Mouse (Mus musculus) lung, postnatal 14 days (tissue): ENCODE measurements at regions not wholly inside any gene's neighbourhood (a gene's known extent, or its start where the extent isn't known, plus 50 kb on each side); places are given as distances from the start of the nearest gene placed in this dataset.

Experiments used
- DNase-seq: peaks from one replicate; pipeline ENCODE4 v3.0.0; 2021

DNA sequence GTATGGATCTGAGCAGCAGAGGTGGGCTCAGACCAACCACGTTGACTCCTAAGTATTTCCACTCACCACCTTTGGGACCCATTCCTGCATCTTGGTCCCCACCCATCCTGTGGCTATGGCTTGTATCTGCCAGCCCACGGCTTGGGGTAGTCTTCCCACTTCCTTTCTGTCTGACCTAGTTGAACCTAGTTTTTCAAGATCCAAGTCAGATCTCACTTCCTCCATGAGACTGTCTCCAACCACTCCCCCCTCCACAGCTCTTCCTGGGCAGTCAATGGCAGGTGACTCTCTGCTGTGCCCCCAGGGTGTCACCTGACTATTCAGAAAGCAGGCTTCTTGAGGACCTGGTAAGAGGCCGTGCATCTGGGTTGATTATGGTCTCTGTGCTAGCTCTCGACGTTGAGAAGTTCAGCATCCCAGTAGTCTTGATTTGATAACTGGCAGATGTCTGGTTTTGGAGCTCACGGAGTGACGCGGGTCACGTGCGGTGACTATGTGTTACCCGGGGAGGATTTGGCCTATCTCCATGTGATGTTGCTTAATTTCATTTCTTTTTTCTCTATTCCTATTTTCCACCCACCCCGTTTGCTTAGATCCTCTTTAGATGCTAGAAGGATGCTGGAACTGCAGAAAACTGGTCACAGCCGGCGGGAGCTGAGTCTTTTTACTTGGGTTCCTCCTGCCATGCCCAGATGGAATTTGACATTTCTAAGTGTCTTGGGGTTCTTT lies 147.5 kb upstream of the Mrps10 start:
- no peak for DNase-seq

- DNase-seq: no peak
Measured at GRCm38 (mm10) chr17:47219846-47220245, 148.8 kb upstream of the Mrps10 start.

GRCm38 (mm10) chr17:47216490-47216889 lies 152.2 kb upstream of the Mrps10 start:
- no peak for DNase-seq

DNA sequence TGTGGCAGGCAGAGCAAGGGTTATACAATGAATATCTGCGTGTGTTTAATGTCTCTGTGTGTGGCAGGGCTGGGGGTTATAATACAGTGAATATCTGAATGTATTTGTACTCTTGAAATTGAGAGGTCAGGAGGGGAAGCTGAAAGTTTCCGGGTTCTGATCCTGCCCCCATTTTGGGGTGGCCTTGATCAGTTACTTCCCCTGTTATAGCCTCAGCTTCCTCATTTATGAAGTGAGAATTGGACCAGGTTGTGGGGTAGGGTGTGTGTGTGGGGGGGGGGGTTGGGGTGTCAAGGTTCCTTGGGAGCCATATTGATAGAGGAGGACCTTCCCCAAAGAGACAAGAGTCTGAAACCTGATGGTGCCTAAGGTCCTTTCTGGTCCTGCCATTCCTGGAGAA lies 152.8 kb upstream of the Mrps10 start:
- no peak for DNase-seq

DNA sequence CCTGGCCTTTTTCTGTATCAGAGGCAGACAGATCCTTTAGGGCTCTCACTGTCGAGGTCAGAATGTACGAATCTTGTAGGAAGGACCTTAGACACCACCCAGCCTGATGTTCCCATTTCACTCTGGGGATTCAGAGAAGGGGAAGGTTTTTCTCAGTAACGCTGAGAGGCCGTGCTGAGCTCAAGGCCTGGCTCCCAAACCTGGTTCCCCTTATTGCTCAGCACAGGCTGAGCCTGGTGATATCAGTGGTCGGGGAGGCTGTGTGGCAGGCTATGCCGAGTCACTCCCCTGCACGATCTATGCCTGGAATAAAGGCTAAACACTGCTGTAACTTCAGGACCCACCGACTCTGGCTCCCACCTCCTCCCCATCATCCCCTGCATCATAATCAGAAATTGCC lies 154.6 kb upstream of the Mrps10 start:
- no peak for DNase-seq

- no peak for DNase-seq
Measured at GRCm38 (mm10) chr17:47210441-47211196, 158.1 kb upstream of the Mrps10 start.

- DNase-seq: no peak
Measured at GRCm38 (mm10) chr17:47208886-47209585, 159.7 kb upstream of the Mrps10 start.

- DNase-seq: no peak
Measured at GRCm38 (mm10) chr17:47207471-47207870, 161.2 kb upstream of the Mrps10 start.

GRCm38 (mm10) chr17:47204470-47205162 lies 164.1 kb upstream of the Mrps10 start:
- no peak for DNase-seq

DNA sequence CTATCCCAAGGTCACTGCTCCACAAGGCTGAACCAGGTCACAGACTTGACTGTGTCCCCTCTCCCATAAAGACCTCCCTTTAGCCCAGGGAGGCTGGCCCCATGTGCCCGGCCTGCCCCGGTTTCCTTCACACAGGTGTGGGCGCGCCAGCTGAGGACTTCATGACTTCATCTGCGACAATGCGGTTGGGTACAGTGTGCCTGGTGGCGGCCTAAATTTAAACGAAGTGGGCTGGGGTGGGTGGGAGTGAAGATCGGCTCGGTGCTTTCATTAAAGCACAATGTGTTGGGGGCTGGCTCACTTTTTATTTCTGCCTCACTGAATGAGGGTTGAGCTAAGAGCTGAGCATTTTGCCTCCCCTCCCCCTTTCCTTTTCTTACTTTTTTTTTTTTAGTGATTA lies 169.5 kb upstream of the Mrps10 start:
- no peak for DNase-seq

GRCm38 (mm10) chr17:47197957-47198356 lies 170.7 kb upstream of the Mrps10 start:
- no peak for DNase-seq

GRCm38 (mm10) chr17:47196992-47197391 lies 171.7 kb upstream of the Mrps10 start:
- no peak for DNase-seq

DNA sequence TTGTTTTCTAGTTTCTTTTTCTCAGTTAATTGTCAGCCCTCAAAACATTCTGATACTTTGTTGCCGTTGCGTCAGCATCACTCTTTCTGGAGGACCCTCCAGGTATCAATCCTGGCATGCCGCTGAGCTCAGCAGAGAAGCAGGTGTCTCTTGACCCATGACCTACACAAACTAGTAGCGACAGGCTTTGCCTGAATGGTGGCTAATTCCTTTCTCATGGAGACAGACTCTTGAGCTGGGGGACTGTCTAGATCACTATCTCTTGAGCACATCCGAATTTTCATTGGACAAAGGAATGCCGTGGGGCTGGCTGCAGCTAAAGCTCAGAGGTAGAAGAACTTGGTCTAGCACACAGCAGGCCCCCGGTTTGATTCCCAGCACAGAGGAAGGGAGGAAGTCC lies 172.7 kb upstream of the Mrps10 start:
- DNase-seq: no peak

- DNase-seq: no peak
Measured at GRCm38 (mm10) chr17:47194463-47195012, 174.1 kb upstream of the Mrps10 start.

DNA sequence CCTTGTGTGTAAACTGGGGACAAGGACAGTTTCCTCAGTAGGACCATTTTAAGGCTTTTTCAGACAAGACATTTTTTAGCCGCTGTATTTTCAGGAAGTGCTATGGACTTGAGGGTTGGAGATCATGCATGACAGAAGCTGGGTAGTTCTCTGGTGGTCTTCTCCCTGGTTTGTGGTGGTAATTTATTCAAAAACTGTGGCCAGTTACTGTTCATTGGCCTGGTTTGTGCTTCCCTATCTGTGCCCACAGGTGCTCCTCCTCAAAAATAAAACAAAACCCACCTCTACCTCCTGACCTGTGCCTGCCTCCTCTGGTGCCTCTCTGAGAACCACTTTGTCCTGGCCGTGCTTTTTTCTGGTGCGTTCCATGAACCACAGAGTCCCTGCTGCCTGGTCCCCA lies 177.3 kb upstream of the Mrps10 start:
- no peak for DNase-seq

- no peak for DNase-seq
Measured at GRCm38 (mm10) chr17:47189770-47190169, 178.9 kb upstream of the Mrps10 start.

DNA sequence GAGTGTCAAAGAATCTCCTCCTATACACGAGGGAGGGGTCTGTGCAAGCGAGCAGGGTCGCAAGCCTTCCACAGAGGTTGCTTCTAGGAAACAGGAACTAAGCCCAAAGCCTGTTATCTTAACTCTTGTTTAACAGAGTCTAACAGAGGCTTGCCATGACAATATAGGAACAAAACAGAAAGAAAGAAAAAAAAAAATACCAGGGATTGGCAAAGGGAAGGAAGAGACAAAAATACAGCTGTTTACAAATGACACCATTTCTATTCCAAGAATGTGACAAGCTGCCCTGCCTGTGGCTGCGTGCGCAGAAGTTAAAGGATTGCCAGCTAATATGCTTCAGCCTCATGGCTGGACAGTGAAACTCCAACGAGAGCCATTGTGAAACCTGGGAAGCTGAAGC lies 173.8 kb upstream of the Ubr2 start:
- DNase-seq: peak; percentile 69

DNA sequence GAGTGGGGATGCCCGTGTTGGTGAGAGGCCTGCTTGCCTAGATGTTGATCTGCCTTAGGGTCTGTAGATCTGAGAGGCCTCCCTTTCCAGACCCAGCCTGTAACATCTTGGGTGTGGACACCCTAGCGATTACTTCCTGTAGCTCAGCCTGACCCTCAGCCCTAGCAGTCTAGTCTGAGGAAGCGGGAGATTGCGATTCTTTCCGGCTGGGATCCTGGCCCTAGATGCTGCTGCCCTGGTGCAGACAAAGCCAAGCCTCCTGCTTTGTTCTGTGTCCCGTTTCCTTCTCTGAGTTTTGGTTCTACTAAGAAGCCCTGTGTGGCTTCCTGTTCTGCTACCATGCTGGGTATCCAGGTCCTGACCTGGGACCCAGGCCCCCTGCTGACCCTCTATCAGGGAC lies 171.8 kb upstream of the Ubr2 start:
- DNase-seq: peak; percentile 62

- DNase-seq: no peak
Measured at GRCm38 (mm10) chr17:47179410-47179809, 169.1 kb upstream of the Ubr2 start.

DNA sequence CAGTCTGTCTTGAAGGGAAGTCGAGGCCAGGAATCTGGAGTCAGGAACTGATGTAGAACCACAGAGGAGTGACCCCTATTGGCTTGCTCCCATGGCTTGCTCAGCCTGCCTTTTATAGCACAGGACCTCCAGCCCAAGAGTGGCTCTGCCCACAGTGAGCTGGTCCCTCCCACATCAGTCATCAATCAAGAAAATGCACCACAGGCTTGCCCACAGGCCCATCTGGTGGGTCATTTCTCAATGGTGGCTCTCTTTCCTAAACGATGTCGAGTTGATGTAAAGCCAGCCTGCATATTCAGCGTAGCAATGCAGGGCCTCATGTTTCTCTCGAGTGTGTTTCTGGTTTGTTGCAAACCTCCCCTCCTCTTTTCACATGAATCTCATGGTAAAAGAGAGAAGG lies 168.3 kb upstream of the Ubr2 start:
- no peak for DNase-seq

- no peak for DNase-seq
Measured at GRCm38 (mm10) chr17:47177671-47178246, 167.4 kb upstream of the Ubr2 start.

GRCm38 (mm10) chr17:47176328-47176727 lies 166.0 kb upstream of the Ubr2 start:
- DNase-seq: no peak
